Mouse (Mus musculus) fat pad, adult 2 months (tissue): ENCODE results near the gene Dcaf6.

Source experiments
- DNase-seq: peaks from one replicate; pipeline ENCODE4 v3.0.0-alpha.2; 2011; ENCODE audit warnings: low read depth, low spot score; ENCODE audit errors: extremely low read depth

The Dcaf6 gene

GRCm38 (mm10) chr1:165460360-165460800 is at the start of gene Dcaf6, which contains the start of gene Mpc2:
Gene Dcaf6 (minus strand): TSS chr1:165460475.
Gene Mpc2 (plus strand): TSS chr1:165460637.
- DNase-seq, result peak; percentile 75

- DNase-seq, result no peak
Measured at GRCm38 (mm10) chr1:165506303-165506702, 46.0 kb upstream of the Dcaf6 start.

- DNase-seq, result no peak
Measured at GRCm38 (mm10) chr1:165503307-165504024, 43.2 kb upstream of the Dcaf6 start.

GRCm38 (mm10) chr1:165498856-165499255 is 38.6 kb upstream of the Dcaf6 start:
- no peak for DNase-seq

- no peak for DNase-seq
Measured at GRCm38 (mm10) chr1:165489197-165489596, 28.9 kb upstream of the Dcaf6 start.

GRCm38 (mm10) chr1:165486108-165486507 is 25.8 kb upstream of the Dcaf6 start:
- no peak for DNase-seq

- peak; percentile 68 for DNase-seq
Measured at GRCm38 (mm10) chr1:165484688-165485233, 24.5 kb upstream of the Dcaf6 start, which contains the start of gene Adcy10. Gene Adcy10 (plus strand): TSS chr1:165485183.

GRCm38 (mm10) chr1:165471490-165471889 is 11.2 kb upstream of the Dcaf6 start:
- DNase-seq, result no peak

GRCm38 (mm10) chr1:165469717-165470116 is 9.4 kb upstream of the Dcaf6 start:
- no peak for DNase-seq

GRCm38 (mm10) chr1:165468971-165469370 is 8.7 kb upstream of the Dcaf6 start:
- DNase-seq, result no peak

- DNase-seq, result peak; percentile 91
Measured at GRCm38 (mm10) chr1:165464574-165464973, 4.3 kb upstream of the Dcaf6 start.

- peak; percentile 70 for DNase-seq
Measured at GRCm38 (mm10) chr1:165462861-165463260, 2.6 kb upstream of the Dcaf6 start.

- DNase-seq, result no peak
Measured at GRCm38 (mm10) chr1:165461681-165462080, 1.4 kb upstream of the Dcaf6 start.

- DNase-seq, result peak; percentile 85
Measured at GRCm38 (mm10) chr1:165460801-165461377, 614 bp upstream of the Dcaf6 start.

GRCm38 (mm10) chr1:165459503-165460181 is 633 bp downstream of the Dcaf6 start:
- no peak for DNase-seq

- no peak for DNase-seq
Measured at GRCm38 (mm10) chr1:165459041-165459502, 1.2 kb downstream of the Dcaf6 start.

GRCm38 (mm10) chr1:165441719-165442118 is 18.6 kb downstream of the Dcaf6 start:
- no peak for DNase-seq

GRCm38 (mm10) chr1:165441201-165441600 is 19.1 kb downstream of the Dcaf6 start:
- no peak for DNase-seq

GRCm38 (mm10) chr1:165440788-165441187 is 19.5 kb downstream of the Dcaf6 start:
- no peak for DNase-seq

GRCm38 (mm10) chr1:165438289-165439021 is 21.8 kb downstream of the Dcaf6 start:
- DNase-seq, result no peak

- no peak for DNase-seq
Measured at GRCm38 (mm10) chr1:165432883-165433282, 27.4 kb downstream of the Dcaf6 start.
